Mouse (Mus musculus) CH12.LX (cell line): ENCODE data around the gene Mis18a.

Source experiments
- CTCF ChIP-seq, 2 experiments: IDR thresholded peaks in 1 of 2; conservative IDR thresholded peaks in 1 of 2; 2 replicates each; pipeline ENCODE4 v1.5.1; 2011 to 2012; ENCODE audit warnings: low read depth in 2 of 2, low read length in 2 of 2, improper control_type of control experiment in 1 of 2, inconsistent platforms in 1 of 2, mild to moderate bottlenecking in 1 of 2, moderate library complexity in 1 of 2
- EP300 ChIP-seq: IDR thresholded peaks from 2 replicates; pipeline ENCODE4 v1.6.1; 2011; ENCODE audit warnings: low read length, improper control_type of control experiment
- GABPA ChIP-seq: IDR thresholded peaks from 2 replicates; pipeline ENCODE4 v1.6.1; 2012; ENCODE audit warnings: low read depth, low read length, improper control_type of control experiment, inconsistent platforms; ENCODE audit not compliant: insufficient replicate concordance
- MEF2A ChIP-seq: IDR thresholded peaks from 2 replicates; pipeline ENCODE4 v1.6.1; 2014; ENCODE audit warnings: low read depth, mild to moderate bottlenecking, inconsistent platforms, low read length, improper control_type of control experiment, borderline replicate concordance

GRCm38 (mm10) chr16:90679984-90680383 lies 47.2 kb downstream of the Mis18a start:
- TF ChIP-seq CTCF (conservative IDR thresholded peaks at IDR 0.05 in 1 of 2, IDR thresholded peaks at IDR 0.05 in 1 of 2; ENCODE audit: low read depth in 2 of 2, low read length in 2 of 2) (no peak), GABPA (no peak), MEF2A (no peak), EP300 (no peak)
